In the genomic region with DNA sequence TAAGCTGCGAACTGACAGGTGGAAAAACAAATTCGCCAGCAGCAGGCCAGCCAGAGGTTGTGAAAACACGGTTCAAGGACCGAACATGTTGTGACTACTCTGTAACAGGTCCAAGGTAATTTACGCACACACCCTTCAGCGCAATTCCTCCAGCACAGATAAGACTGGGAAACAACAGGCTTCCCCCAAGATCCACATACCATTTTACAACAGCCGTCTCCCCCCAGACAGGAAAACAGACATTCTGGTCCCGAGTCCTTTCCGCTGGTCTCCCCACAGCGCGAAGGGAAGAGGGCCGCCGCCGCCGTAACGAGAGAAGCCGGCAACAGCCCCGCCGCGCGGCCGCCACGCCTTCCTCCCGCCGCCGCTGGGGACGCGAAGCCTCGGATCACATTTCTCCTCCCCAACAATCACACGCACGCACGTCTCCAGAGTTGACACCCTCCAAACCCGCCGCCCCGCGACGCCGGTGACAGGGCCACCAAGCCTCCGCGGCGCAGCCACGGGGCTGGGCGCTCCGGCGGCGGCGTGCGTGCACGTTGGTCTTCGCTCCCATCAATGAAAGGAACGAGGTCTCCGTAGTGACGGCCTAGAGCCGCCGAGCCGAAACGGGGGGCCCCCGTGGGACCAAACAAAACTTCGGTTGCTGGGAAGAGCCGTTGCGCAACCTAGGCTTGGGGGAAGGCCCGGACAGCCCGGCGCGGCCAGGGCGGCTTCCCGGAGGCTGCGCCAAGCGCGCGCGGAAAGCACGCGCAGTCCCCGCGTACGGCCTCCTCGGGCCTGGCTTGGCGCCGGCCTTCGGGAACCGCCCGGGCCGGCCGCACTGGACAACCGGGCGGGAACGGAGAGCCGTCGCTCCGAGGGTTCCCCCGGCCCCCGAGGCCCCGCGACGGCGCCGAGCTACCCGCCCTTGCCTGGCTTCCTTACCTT, we compare ENCODE assay signal across 8 mouse cellular contexts. TPM values are rescaled to one million over a fixed set of nuclear protein-coding genes. Genes with fewer than 3 reads are reported as not detected.
A peak's percentile ranks its signal among the peaks of the same experiment; 100 is the strongest.
DNase-seq lines count a peak whose midpoint lies in the region; ATAC-seq and TF ChIP-seq lines count a peak whose summit lies in the region.

No protein-coding gene starts in this region.

- peak overlapping the region; percentile 95 for H3K27ac ChIP-seq in cerebellum, adult 2 months (ENCODE audit: insufficient read depth, low read length)
- H3K27ac ChIP-seq in forebrain, postnatal 0 days (ENCODE audit: low read depth, low read length), result peak overlapping the region; percentile 100
- H3K27ac ChIP-seq in lung, embryonic 15.5 days, result peak overlapping the region; percentile 100
- peak overlapping the region; percentile 84 for H3K27ac ChIP-seq in olfactory bulb, adult 2 months (ENCODE audit: insufficient read depth, low read depth, low read length)

- no peaks in the 10 kb centered on the region for H3K36me3 ChIP-seq in forebrain, postnatal 0 days (ENCODE audit: insufficient read depth)
- no peaks in the 10 kb centered on the region for H3K36me3 ChIP-seq in lung, embryonic 15.5 days

- DNase-seq in MN1 (ENCODE audit: low spot score), result peak; percentile 82
- peak; percentile 86 to 87 for DNase-seq in cerebellum, adult 2 months
- DNase-seq in forebrain, postnatal 0 days, result peak; percentile 88
- peak; percentile 47 for DNase-seq in layer of hippocampus, adult 9-10 months (ENCODE audit: low spot score)
- peak; percentile 85 for DNase-seq in thymus, postnatal 0 days (ENCODE audit: low spot score)

- no peak; the same call in 1 of the 2 replicates for TF ChIP-seq CTCF in cerebellum, adult 2 months (IDR thresholded peaks at IDR 0.05; ENCODE audit: borderline replicate concordance, insufficient read depth, low read depth, low read length)
- TF ChIP-seq CTCF in forebrain, postnatal 0 days (IDR thresholded peaks at IDR 0.05; ENCODE audit: low read depth), result peak; percentile 60
- no peak for TF ChIP-seq CTCF in olfactory bulb, adult 2 months (IDR thresholded peaks at IDR 0.05; ENCODE audit: insufficient read depth, low read depth, low read length)

- peak; percentile 61; the same call in 1 of the 2 replicates for TF ChIP-seq POLR2A in cerebellum, adult 2 months (IDR thresholded peaks at IDR 0.05; ENCODE audit: borderline replicate concordance, insufficient read depth, low read length)
- peak; percentile 64; the same call in 1 of the 2 replicates for TF ChIP-seq POLR2A in olfactory bulb, adult 2 months (IDR thresholded peaks at IDR 0.05; ENCODE audit: insufficient read depth, low read depth, low read length)

- no peaks in the 10 kb centered on the region for H3K9me3 ChIP-seq in forebrain, postnatal 0 days (ENCODE audit: low read length)
- H3K9me3 ChIP-seq in lung, embryonic 15.5 days, result no peaks in the 10 kb centered on the region

- H3K27me3 ChIP-seq in cerebellum, adult 2 months (ENCODE audit: control insufficient read depth, insufficient read depth, low read length), result no peaks in the 10 kb centered on the region
- H3K27me3 ChIP-seq in forebrain, postnatal 0 days (ENCODE audit: insufficient read depth, low read length), result no peaks in the 10 kb centered on the region
- H3K27me3 ChIP-seq in lung, embryonic 15.5 days, result no peaks in the 10 kb centered on the region

- peak; percentile 84 for ATAC-seq in forebrain, postnatal 0 days
- peak; percentile 72 to 79 for ATAC-seq in hematopoietic stem cell, adult 5-6 weeks (replicated peaks in 1 of 2; ENCODE audit: insufficient read depth in 1 of 2, low FRiP score in 2 of 2, low TSS enrichment in 1 of 2, low read depth in 1 of 2, poor library complexity in 2 of 2, severe bottlenecking in 2 of 2)
- peak; percentile 73 for ATAC-seq in lung, embryonic 15.5 days (ENCODE audit: borderline replicate concordance, extremely low read depth, low FRiP score, low TSS enrichment)

- peak overlapping the region; percentile 97 for H3K4me3 ChIP-seq in cerebellum, adult 2 months (replicated peaks; ENCODE audit: insufficient read depth, low read depth, low read length)
- peak overlapping the region; percentile 93 for H3K4me3 ChIP-seq in forebrain, postnatal 0 days (ENCODE audit: low read depth, low read length)
- H3K4me3 ChIP-seq in lung, embryonic 15.5 days, result peak overlapping the region; percentile 97
- H3K4me3 ChIP-seq in olfactory bulb, adult 2 months (ENCODE audit: insufficient read depth, low read depth, low read length), result peak overlapping the region; percentile 61

- peaks cover 8% of the 10 kb centered on the region; the same call in 1 of the 2 replicates for H3K4me1 ChIP-seq in cerebellum, adult 2 months (ENCODE audit: control insufficient read depth, insufficient read depth, low read length)
- H3K4me1 ChIP-seq in forebrain, postnatal 0 days (ENCODE audit: insufficient read depth), result peaks cover 15% of the 10 kb centered on the region; the same call in 1 of the 2 replicates
- peaks cover 41% of the 10 kb centered on the region for H3K4me1 ChIP-seq in lung, embryonic 15.5 days
- no peaks in the 10 kb centered on the region for H3K4me1 ChIP-seq in olfactory bulb, adult 2 months (ENCODE audit: control insufficient read depth, insufficient read depth, low read length)

- H3K4me2 ChIP-seq in forebrain, postnatal 0 days (ENCODE audit: low read depth), result peak overlapping the region; percentile 64
- H3K4me2 ChIP-seq in lung, embryonic 15.5 days, result peak overlapping the region; percentile 67

- peak overlapping the region; percentile 97 for H3K9ac ChIP-seq in forebrain, postnatal 0 days
- peak overlapping the region; percentile 100 for H3K9ac ChIP-seq in lung, embryonic 15.5 days

- WGBS in cerebellum, adult 2 months, result under 1% methylated on average over 99 of the region's 99 CpGs
- 3% methylated on average over 98 of the region's 99 CpGs for WGBS in forebrain, postnatal 0 days
- WGBS in lung, embryonic 15.5 days, result under 1% methylated on average over 99 of the region's 99 CpGs
- WGBS in olfactory bulb, adult 2 months, result under 1% methylated on average over 99 of the region's 99 CpGs

RNA-seq across cellular contexts. Expression of a gene that starts 1.0 kb away (rescaled TPM):
- polyA plus RNA-seq in cerebellum, adult 2 months (2012; rRNA removed), result 39.5 and 43.1 TPM in 2 replicates
- total RNA-seq in forebrain, postnatal 0 days (2014; rRNA removed), result 36.6 and 40.2 TPM in 2 replicates
- polyA plus RNA-seq in forebrain, postnatal 0 days (2015; fragmentation: Nextera tagmentation; extraction: Ambion mirVana), result 3.2 and 5.0 TPM in 2 replicates
- total RNA-seq in hematopoietic stem cell, adult 5-6 weeks (2017), result 47.8 and 48.7 TPM in 2 replicates
- polyA plus RNA-seq in lung, embryonic 15.5 days (2015; fragmentation: Nextera tagmentation; extraction: Ambion mirVana), result 16.6 and 16.8 TPM in 2 replicates
- 61.3 TPM in 1 of 2 replicates, not detected in the other for polyA plus RNA-seq in olfactory bulb, adult 2 months (2012; ENCODE audit: insufficient read depth, insufficient read length, low replicate concordance, missing spikeins)
- polyA plus RNA-seq in thymus, postnatal 0 days (2015; fragmentation: Nextera tagmentation; extraction: Ambion mirVana), result 11.9 and 13.9 TPM in 2 replicates

Comparison
In these comparisons a context has a peak if more than half of its experiments do, and no peak if none do; other contexts are left out.
1. Peak in every context shown above with its lines: DNase-seq, ATAC-seq, H3K4me3 ChIP-seq and H3K27ac ChIP-seq.